Mouse (Mus musculus) kidney, postnatal 0 days (tissue): ENCODE data around the gene Numb. TPM values are rescaled to one million over a fixed set of nuclear protein-coding genes. Genes with fewer than 3 reads are reported as not detected.
A peak's percentile ranks its signal among the peaks of the same experiment; 100 is the strongest.
"Not testable (repeated sequence)": the region's sequence is repeated elsewhere in the genome, so short reads cannot be mapped to it uniquely, and the experiment has no call there.

Experiments used
- ATAC-seq: fragments of 200-750 bp; cut with Nextera tagmentation; replicated peaks from 2 replicates; pipeline ENCODE4 v1.8.0; 2017; ENCODE audit warnings: low read depth, moderate number of reproducible peaks, moderate TSS enrichment, moderate library complexity; ENCODE audit not compliant: low FRiP score
- DNase-seq: peaks from one replicate; pipeline ENCODE4 v3.0.0-alpha.2; 2016; ENCODE audit warnings: low spot score
- H3K27ac ChIP-seq: fragments of 300-500 bp; sonication (generic); 2 replicates; pipeline ENCODE4 v1.5.1; 2014; ENCODE audit warnings: mild to moderate bottlenecking
- H3K27me3 ChIP-seq: fragments of 300-500 bp; sonication (generic); 2 replicates; pipeline ENCODE4 v1.6.1; 2014; ENCODE audit warnings: low read length, mixed read lengths; ENCODE audit not compliant: insufficient read depth
- H3K36me3 ChIP-seq: fragments of 300-500 bp; sonication (generic); 2 replicates; pipeline ENCODE4 v1.6.1; 2014; ENCODE audit warnings: low read length, mixed read lengths; ENCODE audit not compliant: insufficient read depth
- H3K4me1 ChIP-seq: fragments of 300-500 bp; sonication (generic); replicated peaks from 2 replicates; pipeline ENCODE4 v1.6.1; 2014; ENCODE audit warnings: antibody characterized with exemption, low read length, mixed read lengths; ENCODE audit not compliant: insufficient read depth
- H3K4me2 ChIP-seq: fragments of 300-500 bp; sonication (generic); 2 replicates; pipeline ENCODE4 v1.6.1; 2014; ENCODE audit warnings: mild to moderate bottlenecking, low read length, moderate library complexity, mixed read lengths
- H3K4me3 ChIP-seq: fragments of 300-500 bp; sonication (generic); replicated peaks from 2 replicates; pipeline ENCODE4 v1.5.1; 2014; ENCODE audit warnings: low read depth, low read length
- H3K9ac ChIP-seq: fragments of 300-500 bp; sonication (generic); 2 replicates; pipeline ENCODE4 v1.6.1; 2014; ENCODE audit warnings: low read depth, low read length
- H3K9me3 ChIP-seq: fragments of 300-500 bp; sonication (generic); replicated peaks from 2 replicates; pipeline ENCODE4 v1.6.1; 2016; ENCODE audit warnings: low read length, inconsistent platforms, mixed read lengths
- CTCF ChIP-seq: IDR thresholded peaks from 2 replicates; pipeline ENCODE4 v1.5.1; 2016; ENCODE audit warnings: antibody characterized with exemption, low read depth, mild to moderate bottlenecking, moderate library complexity
- WGBS: fragments of 180-500 bp; shearing (Covaris S2); extraction: QIAGEN DNeasy Blood & Tissue Kit; methylation state at CpG from one replicate; pipeline ENCODE4 v1.1.7; 2014; 5-methylcytosine and 5-hydroxymethylcytosine counted together
- polyA plus RNA-seq: library from polyadenylated mRNA; unstranded; fragments of >200 nt; fragmentation: Nextera tagmentation; extraction: Ambion mirVana; gene quantifications from 2 replicates; pipeline ENCODE4 v1.2.1, GENCODE M21; 2015

Gene Numb
- polyA plus RNA-seq, 1 experiment from 2014 or later: 28.7 TPM

GRCm38 (mm10) chr12:83914202-83914740 lies 7.5 kb downstream of the Numb start:
- Histone ChIP-seq H3K27me3 (no peaks in the 10 kb centered on the region), H3K9me3 (no peaks in the 10 kb centered on the region), H3K4me3 (no peak overlapping the region), H3K4me1 (peaks cover 4% of the 10 kb centered on the region; the same call in 1 of the 2 replicates), H3K27ac (no peak overlapping the region), H3K36me3 (no peaks in the 10 kb centered on the region), H3K4me2 (no peak overlapping the region), H3K9ac (no peak overlapping the region)
- DNase-seq: no peak
- no peak for TF ChIP-seq CTCF
- 94% methylated on average over 4 of the region's 4 CpGs for WGBS
- ATAC-seq: no peak

DNA sequence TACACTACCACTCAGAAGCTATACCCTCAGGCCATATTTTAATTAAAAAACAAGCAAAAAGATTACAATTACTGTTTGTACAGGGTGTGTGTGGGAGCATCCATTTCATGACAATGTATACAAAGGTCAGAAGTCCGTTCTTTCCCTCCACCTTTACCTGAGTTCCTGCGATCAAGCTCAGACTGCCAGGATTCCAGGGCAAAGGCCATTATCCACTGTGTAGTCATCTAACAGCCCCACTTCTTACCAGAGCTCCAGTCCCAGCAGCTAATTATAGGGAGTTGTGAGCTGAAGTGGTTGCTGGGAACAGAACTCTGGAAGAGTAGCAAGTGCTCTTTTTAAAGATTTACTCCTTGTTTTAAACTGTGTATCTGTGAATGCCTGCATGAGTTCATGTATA lies 11.3 kb downstream of the Numb start:
- H3K4me2 ChIP-seq: no peak overlapping the region
- no peak overlapping the region for H3K27ac ChIP-seq
- ATAC-seq: no peak
- 64% methylated on average over 2 of the region's 2 CpGs for WGBS
- DNase-seq: no peak
- no peak overlapping the region for H3K9ac ChIP-seq
- no peaks in the 10 kb centered on the region for H3K36me3 ChIP-seq
- no peak overlapping the region for H3K4me3 ChIP-seq
- no peaks in the 10 kb centered on the region; the same call in 1 of the 2 replicates for H3K4me1 ChIP-seq
- no peak for TF ChIP-seq CTCF
- H3K27me3 ChIP-seq: no peaks in the 10 kb centered on the region
- H3K9me3 ChIP-seq: no peaks in the 10 kb centered on the region

DNA sequence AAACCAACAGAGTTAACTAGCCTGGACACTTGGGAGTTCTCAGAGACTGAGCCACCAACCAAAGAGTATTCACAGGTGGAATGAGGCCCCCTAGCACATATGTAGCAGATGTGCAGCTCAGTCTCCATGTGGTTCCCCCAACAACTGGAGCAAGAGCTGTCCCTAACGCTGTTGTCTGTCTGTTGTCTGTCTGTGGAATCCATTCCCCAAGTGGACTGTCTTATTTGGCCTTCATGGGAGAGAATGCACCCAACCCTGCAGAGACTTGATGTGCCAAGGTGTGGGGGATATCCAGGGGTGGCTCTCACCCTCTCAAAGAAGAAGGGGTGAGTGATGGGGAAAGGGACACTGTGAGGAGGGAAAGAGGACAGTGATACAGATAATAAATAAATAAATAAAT lies 28.8 kb downstream of the Numb start:
- Histone ChIP-seq H3K27me3 (no peaks in the 10 kb centered on the region), H3K4me3 (no peak overlapping the region), H3K4me1 (no peaks in the 10 kb centered on the region), H3K4me2 (no peak overlapping the region), H3K9me3 (no peaks in the 10 kb centered on the region), H3K27ac (no peak overlapping the region), H3K36me3 (0 out of 2 replicates have a peak, but pooled peaks cover 5% of the 10 kb centered on the region), H3K9ac (no peak overlapping the region)
- no peak for DNase-seq
- ATAC-seq: no peak
- no peak for TF ChIP-seq CTCF
- 100% methylated on average over 1 of the region's 1 CpGs for WGBS

- no peaks in the 10 kb centered on the region for H3K9me3 ChIP-seq
- 97% methylated on average over 2 of the region's 2 CpGs for WGBS
- 0 out of 2 replicates have a peak, but pooled peaks cover 5% of the 10 kb centered on the region for H3K36me3 ChIP-seq
- no peak for DNase-seq
- H3K9ac ChIP-seq: no peak overlapping the region
- H3K4me1 ChIP-seq: no peaks in the 10 kb centered on the region
- no peak overlapping the region for H3K4me3 ChIP-seq
- no peak for ATAC-seq
- no peaks in the 10 kb centered on the region for H3K27me3 ChIP-seq
- no peak for TF ChIP-seq CTCF
- H3K4me2 ChIP-seq: no peak overlapping the region
- no peak overlapping the region for H3K27ac ChIP-seq
Observed at GRCm38 (mm10) chr12:83891278-83891677, 30.5 kb downstream of the Numb start.

GRCm38 (mm10) chr12:83889128-83889527 lies 32.6 kb downstream of the Numb start:
- WGBS: 100% methylated on average over 1 of the region's 1 CpGs
- ATAC-seq: no peak
- H3K4me3 ChIP-seq: no peak overlapping the region
- no peaks in the 10 kb centered on the region for H3K4me1 ChIP-seq
- TF ChIP-seq CTCF: no peak
- H3K27ac ChIP-seq: no peak overlapping the region
- no peak overlapping the region for H3K9ac ChIP-seq
- no peak overlapping the region for H3K4me2 ChIP-seq
- H3K27me3 ChIP-seq: no peaks in the 10 kb centered on the region
- H3K9me3 ChIP-seq: no peaks in the 10 kb centered on the region
- 0 out of 2 replicates have a peak, but pooled peaks cover 5% of the 10 kb centered on the region for H3K36me3 ChIP-seq
- DNase-seq: no peak

DNA sequence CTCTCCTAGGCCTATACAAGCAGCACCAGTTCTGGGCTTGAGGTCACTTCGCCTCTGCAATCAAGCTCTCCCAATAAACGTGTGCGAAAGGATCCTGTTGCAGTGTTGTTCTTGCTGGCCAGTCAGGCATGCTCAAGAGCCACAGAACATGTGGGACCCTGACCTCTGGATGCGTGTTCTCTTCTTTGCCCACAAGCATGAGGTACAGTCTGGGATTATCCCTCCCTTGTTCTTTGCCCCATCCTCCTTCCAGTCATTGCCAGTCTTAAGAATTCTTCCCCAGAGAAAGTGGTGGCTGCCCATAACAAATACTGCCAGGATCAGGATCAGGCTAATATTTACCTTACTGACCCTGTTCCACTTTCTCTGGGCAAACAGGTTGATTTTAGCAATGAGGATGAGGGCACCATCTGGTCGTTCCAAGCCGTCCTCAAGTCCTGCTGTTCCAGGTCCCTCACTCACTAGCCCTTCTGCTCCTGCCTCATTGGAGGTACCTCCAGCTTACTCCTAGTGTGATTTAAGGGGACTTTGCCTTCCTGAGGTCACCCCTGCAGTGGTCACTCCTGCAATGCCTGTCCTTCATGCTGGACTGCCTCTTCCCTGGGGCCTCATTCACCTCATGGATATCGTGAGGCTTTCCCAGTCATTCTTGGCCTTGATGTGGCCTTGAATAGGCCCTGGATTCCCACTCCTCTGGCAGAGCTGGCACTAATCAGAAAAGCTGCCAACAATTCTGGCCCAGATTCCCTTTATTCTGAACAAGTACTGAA lies 36.0 kb downstream of the Numb start:
- 70% methylated on average over 7 of the region's 7 CpGs for WGBS
- H3K9ac ChIP-seq: no peak overlapping the region
- H3K27me3 ChIP-seq: no peaks in the 10 kb centered on the region
- H3K4me2 ChIP-seq: no peak overlapping the region
- no peak overlapping the region for H3K4me3 ChIP-seq
- no peaks in the 10 kb centered on the region for H3K9me3 ChIP-seq
- peak overlapping the region; percentile 73 for H3K27ac ChIP-seq
- no peak for DNase-seq
- H3K36me3 ChIP-seq: no peaks in the 10 kb centered on the region
- no peak for TF ChIP-seq CTCF
- H3K4me1 ChIP-seq: no peaks in the 10 kb centered on the region
- peak; percentile 89 for ATAC-seq

DNA sequence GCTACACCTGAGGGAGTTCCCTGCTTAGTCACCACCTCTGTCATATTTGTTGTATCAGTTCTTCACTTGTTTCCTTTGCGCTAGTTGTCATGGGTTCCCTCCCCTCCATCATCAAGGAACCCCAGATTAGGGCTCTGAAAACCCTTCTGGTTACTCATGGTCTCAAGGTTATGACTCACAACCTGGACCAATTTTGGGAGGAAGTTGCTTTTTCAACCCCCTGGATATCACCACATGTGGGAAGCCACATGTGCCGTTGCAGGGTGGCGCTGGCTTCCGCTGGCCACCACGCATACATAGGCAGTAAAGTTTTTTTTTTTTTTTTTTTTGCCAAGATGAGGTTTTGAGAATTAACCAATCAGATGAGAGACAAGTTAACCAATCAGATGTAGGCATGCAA lies 36.7 kb downstream of the Numb start:
- ATAC-seq: not testable (repeated sequence)
- 94% methylated on average over 5 of the region's 5 CpGs for WGBS

More for the DNA sequence above, 36.7 kb downstream of the Numb start:
- not testable (repeated sequence) for H3K9me3 ChIP-seq, DNase-seq, H3K36me3 ChIP-seq, H3K4me3 ChIP-seq, H3K4me1 ChIP-seq, H3K27me3 ChIP-seq, H3K9ac ChIP-seq, H3K27ac ChIP-seq, H3K4me2 ChIP-seq
